Comparison of ENCODE assay signal across 7 mouse cellular contexts in genomic region chr6:59024806-59025205, GRCm38 (mm10). TPM values are rescaled to one million over a fixed set of nuclear protein-coding genes. Genes with fewer than 3 reads are reported as not detected.
A peak's percentile ranks its signal among the peaks of the same experiment; 100 is the strongest.
DNase-seq lines count a peak whose midpoint lies in the region; ATAC-seq and TF ChIP-seq lines count a peak whose summit lies in the region.

No protein-coding gene starts in this region.

- 29% methylated on average over 3 of the region's 3 CpGs for WGBS in forebrain, embryonic 15.5 days
- WGBS in limb, embryonic 13.5 days: 9% methylated on average over 3 of the region's 3 CpGs
- 39% methylated on average over 3 of the region's 3 CpGs for WGBS in olfactory bulb, adult 2 months

- peak overlapping the region; percentile 81; the same call in 1 of the 2 replicates for H3K27ac ChIP-seq in left cerebral cortex, adult 2 months
- H3K27ac ChIP-seq in forebrain, embryonic 15.5 days (replicated peaks): peak overlapping the region; percentile 70; the same call in 1 of the 2 replicates
- no peak overlapping the region for H3K27ac ChIP-seq in limb, embryonic 13.5 days
- no peak overlapping the region for H3K27ac ChIP-seq in olfactory bulb, adult 2 months (ENCODE audit: insufficient read depth, low read depth, low read length)

- H3K36me3 ChIP-seq in forebrain, embryonic 15.5 days: no peaks in the 10 kb centered on the region
- H3K36me3 ChIP-seq in limb, embryonic 13.5 days: no peaks in the 10 kb centered on the region

- TF ChIP-seq CTCF in left cerebral cortex, adult 2 months (IDR thresholded peaks at IDR 0.05): no peak
- no peak for TF ChIP-seq CTCF in olfactory bulb, adult 2 months (IDR thresholded peaks at IDR 0.05; ENCODE audit: insufficient read depth, low read depth, low read length)

- DNase-seq in left cerebral cortex, adult 2 months (ENCODE audit: extremely low spot score in 1 of 2, low spot score in 2 of 2): no peak
- DNase-seq in left cerebral cortex, postnatal 4 days: no peak
- DNase-seq in gastrocnemius, postnatal 10 days: no peak
- no peak for DNase-seq in thymus, adult 18-20 months

- ATAC-seq in forebrain, embryonic 15.5 days (replicated peaks): no peak
- ATAC-seq in limb, embryonic 13.5 days (ENCODE audit: low FRiP score, low read depth): no peak; the same call in 1 of the 2 replicates

- intact Hi-C loops in left cerebral cortex, adult 2 months (cut with DNase I): loop anchor here (5.0 kb wide), 1 partner anchor 93 kb away; no protein-coding TSS in a partner anchor
- intact Hi-C loops in left cerebral cortex, postnatal 4 days (cut with DNase I): loop anchor here (10.0 kb wide), 1 partner anchor 160 kb away; no protein-coding TSS in a partner anchor

- H3K9me3 ChIP-seq in forebrain, embryonic 15.5 days: no peaks in the 10 kb centered on the region
- H3K9me3 ChIP-seq in limb, embryonic 13.5 days: no peaks in the 10 kb centered on the region

- no peak for TF ChIP-seq POLR2A in olfactory bulb, adult 2 months (IDR thresholded peaks at IDR 0.05; ENCODE audit: insufficient read depth, low read depth, low read length)

- peak overlapping the region; percentile 62 for H3K4me2 ChIP-seq in forebrain, embryonic 15.5 days (replicated peaks)
- peak overlapping the region; percentile 70 for H3K4me2 ChIP-seq in limb, embryonic 13.5 days (replicated peaks)

- peaks cover 9% of the 10 kb centered on the region for H3K4me1 ChIP-seq in forebrain, embryonic 15.5 days
- peaks cover 7% of the 10 kb centered on the region; the same call in 1 of the 2 replicates for H3K4me1 ChIP-seq in limb, embryonic 13.5 days
- H3K4me1 ChIP-seq in olfactory bulb, adult 2 months (ENCODE audit: control insufficient read depth, insufficient read depth, low read length): no peaks in the 10 kb centered on the region

- peak overlapping the region; percentile 81 for H3K4me3 ChIP-seq in left cerebral cortex, adult 2 months
- H3K4me3 ChIP-seq in forebrain, embryonic 15.5 days: peak overlapping the region; percentile 52
- H3K4me3 ChIP-seq in limb, embryonic 13.5 days: peak overlapping the region; percentile 60
- H3K4me3 ChIP-seq in olfactory bulb, adult 2 months (ENCODE audit: insufficient read depth, low read depth, low read length): peak overlapping the region; percentile 72

- H3K27me3 ChIP-seq in forebrain, embryonic 15.5 days: no peaks in the 10 kb centered on the region
- no peaks in the 10 kb centered on the region for H3K27me3 ChIP-seq in limb, embryonic 13.5 days

- peak overlapping the region; percentile 62 for H3K9ac ChIP-seq in forebrain, embryonic 15.5 days (replicated peaks)
- 0 out of 2 replicates have a peak overlapping the region, but pooled peaks have one; percentile 63 for H3K9ac ChIP-seq in limb, embryonic 13.5 days

RNA-seq across cellular contexts. Expression of gene Fam13a, which starts 0.5 kb away (rescaled TPM):
- total RNA-seq in left cerebral cortex, adult 2 months (2021): 10 to 100 TPM; 14.8 to 15.1 TPM
- 10 to 100 TPM in 1 of 2 experiments, 1 to 10 TPM in 1; 10.0 to 12.5 TPM for total RNA-seq in left cerebral cortex, postnatal 4 days (2021)
- polyA plus RNA-seq in forebrain, embryonic 15.5 days (2015; fragmentation: Nextera tagmentation; extraction: Ambion mirVana): 8.3 and 9.0 TPM in 2 replicates
- 6.4 and 7.4 TPM in 2 replicates for polyA plus RNA-seq in limb, embryonic 13.5 days (2015; fragmentation: Nextera tagmentation; extraction: Ambion mirVana)
- polyA plus RNA-seq in olfactory bulb, adult 2 months (2012; ENCODE audit: insufficient read depth, insufficient read length, low replicate concordance, missing spikeins): not detected in 2 replicates
- total RNA-seq in gastrocnemius, postnatal 10 days (2021): 1 to 10 TPM; 9.7 to 9.9 TPM

Comparison
In these comparisons a context has a peak if more than half of its experiments do, and no peak if none do; other contexts are left out.
1. H3K27ac ChIP-seq: peak in left cerebral cortex, adult 2 months (single experiment) and forebrain, embryonic 15.5 days (single experiment); none in limb, embryonic 13.5 days (single experiment) and olfactory bulb, adult 2 months (single experiment).
2. Peak in every context shown above with its lines, with median percentiles within 50 percentile points of each other: H3K4me3 ChIP-seq.